Mouse (Mus musculus) liver, postnatal 0 days (tissue): ENCODE results near the gene Sac3d1.

Source experiments
- CTCF ChIP-seq: sonication (generic); IDR thresholded peaks from 2 replicates; pipeline ENCODE4 v1.5.1; 2016; ENCODE audit warnings: antibody characterized with exemption, low read depth
- EP300 ChIP-seq: IDR thresholded peaks from 2 replicates; pipeline ENCODE4 v1.6.1; 2016; ENCODE audit warnings: antibody characterized with exemption, low read depth, mild to moderate bottlenecking

- TF ChIP-seq EP300 (no peak), CTCF (no peak)
Observed at GRCm38 (mm10) chr19:6068951-6069350, 49.5 kb downstream of the Sac3d1 start.
